Mouse (Mus musculus): ENCODE measurements around the gene Zfp229. TPM values are rescaled to one million over a fixed set of nuclear protein-coding genes. Genes with fewer than 3 reads are reported as not detected.
"Not testable (repeated sequence)": the region's sequence is repeated elsewhere in the genome, so short reads cannot be mapped to it uniquely, and the experiment has no call there.

The Zfp229 gene
- polyA plus RNA-seq, 1 experiment from 2014 or later, result 9.9 TPM

- peak overlapping the region; percentile 34 for H3K4me3 ChIP-seq
- no peak overlapping the region for H3K27ac ChIP-seq
- WGBS, result 9% methylated on average over 20 of the region's 20 CpGs
- peak overlapping the region; percentile 65 for H3K4me2 ChIP-seq (replicated peaks)
- peak; percentile 60 for ATAC-seq (ENCODE audit: low FRiP score, low read depth)
- H3K4me1 ChIP-seq, result peaks cover 10% of the 10 kb centered on the region
- no peaks in the 10 kb centered on the region for H3K36me3 ChIP-seq
- no peaks in the 10 kb centered on the region for H3K27me3 ChIP-seq (replicated peaks)
- H3K9ac ChIP-seq, result peak overlapping the region; percentile 42; the same call in 1 of the 2 replicates
- no peaks in the 10 kb centered on the region for H3K9me3 ChIP-seq
Measured at GRCm38 (mm10) chr17:21753342-21754208, 23.0 kb downstream of the Zfp229 start.

- Histone ChIP-seq H3K9ac (no peak overlapping the region), H3K4me1 (no peaks in the 10 kb centered on the region), H3K27ac (no peak overlapping the region), H3K4me3 (no peak overlapping the region), H3K27me3 (replicated peaks) (no peaks in the 10 kb centered on the region), H3K36me3 (no peaks in the 10 kb centered on the region), H3K9me3 (no peaks in the 10 kb centered on the region), H3K4me2 (replicated peaks) (no peak overlapping the region)
- no peak for ATAC-seq (ENCODE audit: low FRiP score, low read depth)
- 87% methylated on average over 2 of the region's 2 CpGs for WGBS
Measured at GRCm38 (mm10) chr17:21770336-21770735, 39.7 kb downstream of the Zfp229 start.

- ATAC-seq (ENCODE audit: low FRiP score, low read depth), result no peak
- Histone ChIP-seq H3K36me3 (no peaks in the 10 kb centered on the region), H3K9ac (no peak overlapping the region), H3K4me3 (no peak overlapping the region), H3K4me2 (replicated peaks) (no peak overlapping the region), H3K4me1 (no peaks in the 10 kb centered on the region), H3K27me3 (replicated peaks) (no peaks in the 10 kb centered on the region), H3K27ac (no peak overlapping the region), H3K9me3 (no peaks in the 10 kb centered on the region)
- 82% methylated on average over 4 of the region's 4 CpGs for WGBS
Measured at GRCm38 (mm10) chr17:21792256-21792655, 61.7 kb downstream of the Zfp229 start.

- 56% methylated on average over 19 of the region's 19 CpGs for WGBS
Measured at GRCm38 (mm10) chr17:21801373-21801772, 70.8 kb downstream of the Zfp229 start.

More at GRCm38 (mm10) chr17:21801373-21801772, 70.8 kb downstream of the Zfp229 start:
- H3K4me1 ChIP-seq; H3K9ac ChIP-seq; ATAC-seq (ENCODE audit: low FRiP score, low read depth); H3K9me3 ChIP-seq; H3K4me2 ChIP-seq (replicated peaks); H3K36me3 ChIP-seq; H3K27ac ChIP-seq; H3K4me3 ChIP-seq; H3K27me3 ChIP-seq (replicated peaks): not testable (repeated sequence)

Other genes starting within 250 kb of the Zfp229 start
- gene Zfp53, start 241.8 kb upstream of the Zfp229 start, polyA plus RNA-seq (2016; fragmentation: Nextera tagmentation; extraction: Ambion mirVana), result 8.1 and 9.5 TPM in 2 replicates
- gene Zfp52, start 195.3 kb upstream of the Zfp229 start, polyA plus RNA-seq (2016; fragmentation: Nextera tagmentation; extraction: Ambion mirVana), result 1.6 and 1.9 TPM in 2 replicates
- gene Zfp948, start 163.8 kb upstream of the Zfp229 start, polyA plus RNA-seq (2016; fragmentation: Nextera tagmentation; extraction: Ambion mirVana), result 14.1 and 16.3 TPM in 2 replicates
- gene Zfp983, start 80.2 kb upstream of the Zfp229 start, polyA plus RNA-seq (2016; fragmentation: Nextera tagmentation; extraction: Ambion mirVana), result 7.8 and 9.2 TPM in 2 replicates
- gene Gm10226, start 38.9 kb upstream of the Zfp229 start, polyA plus RNA-seq (2016; fragmentation: Nextera tagmentation; extraction: Ambion mirVana), result 13.4 and 19.6 TPM in 2 replicates
- gene Zfp760, start 23.1 kb upstream of the Zfp229 start, polyA plus RNA-seq (2016; fragmentation: Nextera tagmentation; extraction: Ambion mirVana), result 15.9 and 16.2 TPM in 2 replicates
- 3.5 and 4.0 TPM in 2 replicates for gene Zfp820, start 115.0 kb downstream of the Zfp229 start, polyA plus RNA-seq (2016; fragmentation: Nextera tagmentation; extraction: Ambion mirVana)
- gene Zfp995, start 179.1 kb downstream of the Zfp229 start, polyA plus RNA-seq (2016; fragmentation: Nextera tagmentation; extraction: Ambion mirVana), result 7.9 and 8.7 TPM in 2 replicates
- gene Zfp942, start 231.7 kb downstream of the Zfp229 start, polyA plus RNA-seq (2016; fragmentation: Nextera tagmentation; extraction: Ambion mirVana), result 20.7 and 22.2 TPM in 2 replicates
- 17.3 and 21.3 TPM in 2 replicates for gene Zfp943, start 231.8 kb downstream of the Zfp229 start, polyA plus RNA-seq (2016; fragmentation: Nextera tagmentation; extraction: Ambion mirVana)